Mouse (Mus musculus) lung, embryonic 14.5 days (tissue): ENCODE measurements around the gene Mrtfa. TPM values are rescaled to one million over a fixed set of nuclear protein-coding genes. Genes with fewer than 3 reads are reported as not detected.

Source experiments
- ATAC-seq: fragments of 200-750 bp; cut with Nextera tagmentation; 2 replicates; pipeline ENCODE4 v1.8.0; 2017; ENCODE audit warnings: mild to moderate bottlenecking, moderate TSS enrichment, moderate library complexity; ENCODE audit not compliant: insufficient read depth
- DNase-seq: peaks from one replicate; pipeline ENCODE4 v3.0.0-alpha.2; 2015
- H3K27ac ChIP-seq: fragments of 300-500 bp; sonication (generic); 2 replicates; pipeline ENCODE4 v1.5.1; 2014; ENCODE audit warnings: low read depth, mild to moderate bottlenecking, moderate library complexity
- H3K27me3 ChIP-seq: fragments of 300-500 bp; sonication (generic); 2 replicates; pipeline ENCODE4 v1.6.1; 2014; ENCODE audit warnings: low read length, control low read depth; ENCODE audit not compliant: insufficient read depth
- H3K36me3 ChIP-seq: fragments of 300-500 bp; sonication (generic); 2 replicates; pipeline ENCODE4 v1.6.1; 2014; ENCODE audit warnings: control low read depth; ENCODE audit not compliant: insufficient read depth
- H3K4me1 ChIP-seq: fragments of 300-500 bp; sonication (generic); 2 replicates; pipeline ENCODE4 v1.6.1; 2014; ENCODE audit warnings: antibody characterized with exemption, control low read depth; ENCODE audit not compliant: insufficient read depth
- H3K4me2 ChIP-seq: fragments of 300-500 bp; sonication (generic); 2 replicates; pipeline ENCODE4 v1.6.1; 2014; ENCODE audit warnings: mild to moderate bottlenecking
- H3K4me3 ChIP-seq: fragments of 300-500 bp; sonication (generic); 2 replicates; pipeline ENCODE4 v1.5.1; 2014; ENCODE audit warnings: low read depth, low read length
- H3K9ac ChIP-seq: fragments of 300-500 bp; sonication (generic); 2 replicates; pipeline ENCODE4 v1.6.1; 2014
- H3K9me3 ChIP-seq: fragments of 300-500 bp; sonication (generic); 2 replicates; pipeline ENCODE4 v1.6.1; 2016; ENCODE audit warnings: low read depth, low read length, control low read depth
- CTCF ChIP-seq: IDR thresholded peaks from 2 replicates; pipeline ENCODE4 v1.5.1; 2016; ENCODE audit warnings: antibody characterized with exemption, low read depth
- WGBS: fragments of 180-500 bp; shearing (Covaris S2); extraction: QIAGEN DNeasy Blood & Tissue Kit; methylation state at CpG from one replicate; pipeline ENCODE4 v1.1.7; 2014; 5-methylcytosine and 5-hydroxymethylcytosine counted together
- polyA plus RNA-seq: library from polyadenylated mRNA; unstranded; fragments of >200 nt; fragmentation: Nextera tagmentation; extraction: Ambion mirVana; gene quantifications from 2 replicates; pipeline ENCODE4 v1.2.1, GENCODE M21; 2014

The Mrtfa gene
- polyA plus RNA-seq, 1 experiment from 2014 or later, result 28.9 TPM

DNA sequence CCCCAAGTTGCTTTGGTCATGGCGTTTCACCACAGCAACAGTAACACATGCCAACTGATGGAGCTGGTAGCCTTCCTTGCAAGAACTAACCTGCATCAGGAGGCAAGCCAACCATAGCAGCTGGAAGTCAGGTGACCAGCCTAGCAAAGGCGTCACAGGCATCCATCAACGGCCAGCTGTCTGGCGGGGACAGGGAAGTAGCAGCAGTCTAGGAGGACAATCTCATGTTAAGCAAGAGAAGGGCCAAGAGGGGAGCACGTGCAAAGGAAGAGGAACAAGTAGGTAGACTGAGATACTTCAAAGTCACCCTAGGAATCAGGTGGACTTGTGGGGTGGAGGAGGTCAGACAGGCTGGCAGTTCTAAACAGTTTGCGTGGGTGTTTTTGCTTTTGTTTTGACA is 28.5 kb upstream of the Mrtfa start:
- H3K9ac ChIP-seq, result no peak overlapping the region
- no peak overlapping the region for H3K4me2 ChIP-seq
- no peaks in the 10 kb centered on the region for H3K4me1 ChIP-seq
- ATAC-seq, result no peak
- H3K9me3 ChIP-seq, result no peaks in the 10 kb centered on the region
- no peaks in the 10 kb centered on the region for H3K36me3 ChIP-seq
- H3K4me3 ChIP-seq, result no peak overlapping the region
- no peaks in the 10 kb centered on the region for H3K27me3 ChIP-seq
- TF ChIP-seq CTCF, result no peak
- no peak overlapping the region for H3K27ac ChIP-seq
- no peak for DNase-seq
- 53% methylated on average over 6 of the region's 6 CpGs for WGBS

DNA sequence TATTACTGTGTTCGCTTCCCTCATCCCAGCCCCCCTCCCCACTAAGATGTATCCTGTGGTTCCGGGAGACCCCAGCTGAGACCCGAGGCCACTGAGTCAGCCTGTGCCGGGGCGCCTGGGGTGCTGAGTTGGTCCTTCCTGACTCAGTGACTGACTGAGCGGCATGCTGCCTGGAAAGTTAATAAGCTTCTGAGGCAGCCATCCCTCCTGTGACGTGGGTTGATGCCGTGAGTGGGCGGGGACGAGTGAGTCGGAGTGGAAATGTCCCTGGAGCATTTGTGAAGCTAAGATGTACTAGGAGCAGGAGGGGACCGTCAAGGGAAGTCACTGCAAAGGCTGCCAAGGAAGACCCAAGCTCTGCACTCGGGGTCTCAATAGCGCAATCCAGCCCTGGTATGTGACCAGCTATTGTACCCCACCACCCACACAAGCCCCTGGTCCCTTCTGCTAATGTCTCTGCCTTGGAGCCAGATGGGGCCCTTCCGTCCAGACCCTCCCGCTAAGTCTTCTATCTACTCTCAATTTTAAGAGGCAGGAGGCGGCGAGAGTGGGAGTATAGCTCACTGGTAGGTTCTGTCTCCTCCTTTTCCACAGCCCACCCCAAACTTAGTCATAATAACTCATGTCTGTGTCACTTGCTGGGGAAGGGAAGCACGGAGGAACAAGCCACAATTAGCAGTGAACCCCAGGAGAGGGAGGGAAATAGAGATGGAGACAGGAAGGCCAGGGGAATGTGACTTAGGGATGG is 26.5 kb upstream of the Mrtfa start:
- H3K4me3 ChIP-seq, result no peak overlapping the region
- no peak overlapping the region for H3K9ac ChIP-seq
- H3K4me1 ChIP-seq, result no peaks in the 10 kb centered on the region
- H3K36me3 ChIP-seq, result no peaks in the 10 kb centered on the region
- WGBS, result 79% methylated on average over 19 of the region's 19 CpGs
- no peak overlapping the region for H3K4me2 ChIP-seq
- no peak for TF ChIP-seq CTCF
- no peaks in the 10 kb centered on the region for H3K27me3 ChIP-seq
- H3K27ac ChIP-seq, result no peak overlapping the region
- no peak for ATAC-seq
- no peak for DNase-seq
- no peaks in the 10 kb centered on the region for H3K9me3 ChIP-seq

DNA sequence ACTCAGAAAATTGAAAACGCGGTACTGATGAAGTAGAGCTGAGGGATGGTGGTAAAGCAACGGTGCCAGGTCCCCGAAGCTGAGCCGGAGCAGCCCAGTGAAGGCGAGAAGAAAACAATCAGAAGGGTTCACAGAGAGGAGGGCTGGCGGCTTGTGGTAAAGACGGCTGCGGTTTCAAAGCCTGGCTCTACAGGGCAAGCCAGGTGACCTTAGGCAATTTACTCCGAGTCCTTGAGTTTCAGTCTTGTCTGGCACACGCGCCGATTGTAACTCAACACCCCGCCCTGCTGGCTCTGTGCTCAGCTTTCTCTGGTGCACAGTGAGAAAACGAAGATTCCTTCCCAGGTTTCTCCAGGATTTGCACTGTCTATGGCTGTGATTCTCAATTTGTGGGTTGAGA is 22.4 kb upstream of the Mrtfa start:
- Histone ChIP-seq H3K4me3 (no peak overlapping the region), H3K36me3 (no peaks in the 10 kb centered on the region), H3K27me3 (no peaks in the 10 kb centered on the region), H3K4me2 (peak overlapping the region; percentile 31; the same call in 1 of the 2 replicates), H3K9me3 (no peaks in the 10 kb centered on the region), H3K9ac (no peak overlapping the region), H3K4me1 (no peaks in the 10 kb centered on the region), H3K27ac (no peak overlapping the region)
- WGBS, result 34% methylated on average over 15 of the region's 15 CpGs
- no peak for TF ChIP-seq CTCF
- DNase-seq, result peak; percentile 51
- no peak for ATAC-seq

DNA sequence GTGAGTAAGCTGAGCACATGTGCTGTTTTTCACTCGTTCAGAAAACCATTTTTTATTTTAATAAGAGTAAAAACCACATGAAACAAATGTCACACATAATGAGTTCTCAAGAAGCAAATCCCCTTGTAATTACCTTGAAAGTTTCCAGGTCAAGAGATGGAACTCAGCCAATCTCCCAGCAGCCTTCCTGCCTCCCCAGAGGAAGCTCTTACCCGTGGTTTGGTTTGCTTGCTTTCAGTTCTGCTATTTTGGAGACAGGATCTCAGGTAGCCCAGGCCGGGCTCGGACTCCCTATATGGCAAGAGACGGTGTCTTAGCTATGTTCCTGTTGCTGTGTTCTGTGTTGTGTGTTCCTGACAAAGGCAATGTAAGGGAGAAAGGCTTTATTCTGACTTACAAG is 19.9 kb upstream of the Mrtfa start:
- no peak overlapping the region for H3K4me2 ChIP-seq
- WGBS, result 65% methylated on average over 5 of the region's 5 CpGs
- ATAC-seq (no peak), DNase-seq (no peak)
- no peak overlapping the region for H3K27ac ChIP-seq
- no peak overlapping the region for H3K4me3 ChIP-seq
- no peak overlapping the region for H3K9ac ChIP-seq
- H3K9me3 ChIP-seq, result no peaks in the 10 kb centered on the region
- no peaks in the 10 kb centered on the region for H3K4me1 ChIP-seq
- H3K27me3 ChIP-seq, result no peaks in the 10 kb centered on the region
- no peak for TF ChIP-seq CTCF
- H3K36me3 ChIP-seq, result no peaks in the 10 kb centered on the region

DNA sequence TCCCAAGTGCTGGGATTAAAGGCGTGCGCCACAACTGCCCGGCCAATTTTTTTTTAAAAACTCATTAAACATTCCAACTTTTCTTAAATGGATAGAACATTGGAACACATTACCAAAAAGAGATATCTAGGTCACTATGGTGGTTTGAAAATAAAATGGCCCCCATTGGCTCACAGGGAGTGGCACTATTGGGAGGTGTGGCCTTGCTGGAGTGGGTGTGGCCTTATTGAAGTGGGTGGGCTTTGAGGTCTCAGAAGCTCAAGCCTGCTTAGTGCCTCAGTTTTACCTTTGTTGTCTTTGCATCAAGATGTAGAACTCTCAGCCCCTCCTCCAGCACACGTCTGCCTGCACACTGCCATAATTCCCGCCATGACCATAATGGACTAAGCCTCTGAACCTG is 11.9 kb upstream of the Mrtfa start:
- Histone ChIP-seq H3K36me3 (no peaks in the 10 kb centered on the region), H3K4me2 (no peak overlapping the region), H3K4me1 (no peaks in the 10 kb centered on the region), H3K27me3 (no peaks in the 10 kb centered on the region), H3K9me3 (no peaks in the 10 kb centered on the region), H3K9ac (no peak overlapping the region), H3K4me3 (no peak overlapping the region), H3K27ac (no peak overlapping the region)
- no peak for DNase-seq
- ATAC-seq, result no peak
- TF ChIP-seq CTCF, result no peak
- 93% methylated on average over 5 of the region's 5 CpGs for WGBS

DNA sequence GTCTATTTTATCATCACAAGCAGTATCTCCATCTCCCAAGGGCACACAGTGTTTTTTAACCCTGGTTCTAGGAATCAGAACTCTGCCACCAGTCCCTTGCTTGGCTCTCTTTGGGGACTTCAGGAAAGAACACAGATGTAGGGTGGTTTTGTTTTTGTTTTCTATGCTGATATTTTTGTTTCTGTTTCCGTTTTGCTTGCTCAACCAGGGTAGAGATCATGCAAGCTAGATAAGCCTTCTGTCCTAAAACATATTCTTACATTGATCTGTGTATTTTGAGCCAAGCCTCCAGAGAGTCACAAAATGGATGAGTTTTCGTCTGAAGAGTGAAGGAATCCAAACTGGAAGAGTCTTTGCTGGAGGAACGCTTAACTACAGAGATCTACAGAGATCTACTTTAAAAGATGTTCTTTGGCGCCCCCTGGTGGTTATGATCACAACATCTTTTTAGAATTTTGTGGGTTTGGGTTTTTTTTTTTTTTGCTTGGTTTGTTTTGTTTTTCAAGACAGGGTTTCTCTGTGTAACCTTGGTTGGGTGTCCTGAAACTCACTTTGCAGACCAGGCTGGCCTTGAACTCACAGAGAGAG is 8.9 kb upstream of the Mrtfa start:
- 16% methylated on average over 4 of the region's 4 CpGs for WGBS
- DNase-seq, result peak; percentile 97
- Histone ChIP-seq H3K4me2 (peak overlapping the region; percentile 19; the same call in 1 of the 2 replicates), H3K9ac (no peak overlapping the region), H3K27ac (no peak overlapping the region), H3K4me1 (no peaks in the 10 kb centered on the region), H3K4me3 (no peak overlapping the region), H3K27me3 (no peaks in the 10 kb centered on the region), H3K9me3 (no peaks in the 10 kb centered on the region), H3K36me3 (no peaks in the 10 kb centered on the region)
- ATAC-seq, result no peak
- TF ChIP-seq CTCF, result peak; percentile 65

DNA sequence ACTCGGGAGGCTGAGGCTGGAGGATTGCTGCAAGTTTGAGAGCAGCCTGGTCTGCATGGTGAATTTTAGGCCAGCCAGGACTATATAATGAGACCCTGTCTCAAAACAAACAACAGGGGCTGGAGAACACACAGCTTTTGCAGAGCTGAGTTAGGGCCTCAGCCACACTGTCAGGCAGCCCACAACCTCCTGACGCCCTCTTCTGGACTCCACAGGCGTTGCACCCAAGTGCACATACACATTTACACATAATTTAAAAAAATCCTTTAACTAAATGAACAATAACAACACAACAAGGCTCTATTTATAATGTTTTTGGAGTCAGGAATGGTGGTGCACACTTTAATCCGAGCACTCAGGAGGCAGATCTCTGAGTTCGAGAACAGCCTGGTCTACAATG is 7.9 kb upstream of the Mrtfa start:
- no peak for ATAC-seq
- H3K9me3 ChIP-seq, result no peaks in the 10 kb centered on the region
- DNase-seq, result no peak
- WGBS, result 93% methylated on average over 5 of the region's 5 CpGs
- no peaks in the 10 kb centered on the region for H3K27me3 ChIP-seq
- peak; percentile 40 for TF ChIP-seq CTCF
- H3K4me1 ChIP-seq, result no peaks in the 10 kb centered on the region
- H3K4me3 ChIP-seq, result no peak overlapping the region
- H3K4me2 ChIP-seq, result no peak overlapping the region
- H3K9ac ChIP-seq, result no peak overlapping the region
- H3K36me3 ChIP-seq, result no peaks in the 10 kb centered on the region
- H3K27ac ChIP-seq, result no peak overlapping the region
